Mouse (Mus musculus) forebrain, embryonic 12.5 days (tissue): ENCODE measurements around the gene St3gal5. TPM values are rescaled to one million over a fixed set of nuclear protein-coding genes. Genes with fewer than 3 reads are reported as not detected.

ENCODE experiments used
- polyA plus RNA-seq: library from polyadenylated mRNA; unstranded; fragments of >200 nt; fragmentation: Nextera tagmentation; extraction: Ambion mirVana; gene quantifications from 2 replicates; pipeline ENCODE4 v1.2.1, GENCODE M21; 2016

Gene St3gal5
- polyA plus RNA-seq, 1 experiment from 2014 or later: 37.1 TPM

Other genes with a start within 250 kb of the St3gal5 start
- 120 and 126 TPM in 2 replicates for gene Ptcd3, start 188.8 kb upstream of the St3gal5 start, polyA plus RNA-seq
- gene Polr1a, start 188.5 kb upstream of the St3gal5 start, polyA plus RNA-seq: 33.3 and 40.5 TPM in 2 replicates
- 6.5 and 7.5 TPM in 2 replicates for gene Atoh8, start 138.0 kb downstream of the St3gal5 start, polyA plus RNA-seq
- gene Sftpb, start 207.0 kb downstream of the St3gal5 start, polyA plus RNA-seq: not detected in 2 replicates
- 74.0 and 76.4 TPM in 2 replicates for gene Usp39, start 247.6 kb downstream of the St3gal5 start, polyA plus RNA-seq
- gene 0610030E20Rik, start 249.7 kb downstream of the St3gal5 start, polyA plus RNA-seq: 28.5 and 30.4 TPM in 2 replicates